Mouse (Mus musculus) midbrain, embryonic 12.5 days (tissue): ENCODE measurements around the gene Nxnl1. TPM values are rescaled to one million over a fixed set of nuclear protein-coding genes. Genes with fewer than 3 reads are reported as not detected.

Experiments
- ATAC-seq: fragments of 200-750 bp; cut with Nextera tagmentation; 2 replicates; pipeline ENCODE4 v1.8.0; 2017; ENCODE audit warnings: low read depth, moderate TSS enrichment, moderate library complexity; ENCODE audit not compliant: low FRiP score
- H3K27ac ChIP-seq: fragments of 300-500 bp; sonication (generic); replicated peaks from 2 replicates; pipeline ENCODE4 v1.5.1; 2016; ENCODE audit warnings: mild to moderate bottlenecking
- H3K27me3 ChIP-seq: fragments of 300-500 bp; sonication (generic); 2 replicates; pipeline ENCODE4 v1.6.1; 2016; ENCODE audit warnings: mild to moderate bottlenecking
- H3K36me3 ChIP-seq: fragments of 300-500 bp; sonication (generic); 2 replicates; pipeline ENCODE4 v1.6.1; 2016
- H3K4me1 ChIP-seq: fragments of 300-500 bp; sonication (generic); 2 replicates; pipeline ENCODE4 v1.6.1; 2016
- H3K4me2 ChIP-seq: fragments of 300-500 bp; sonication (generic); replicated peaks from 2 replicates; pipeline ENCODE4 v1.6.1; 2016; ENCODE audit warnings: mild to moderate bottlenecking, moderate library complexity
- H3K4me3 ChIP-seq: fragments of 300-500 bp; sonication (generic); 2 replicates; pipeline ENCODE4 v1.5.1; 2016; ENCODE audit warnings: mild to moderate bottlenecking
- H3K9ac ChIP-seq: fragments of 300-500 bp; sonication (generic); replicated peaks from 2 replicates; pipeline ENCODE4 v1.6.1; 2016; ENCODE audit warnings: mild to moderate bottlenecking, moderate library complexity
- H3K9me3 ChIP-seq: fragments of 300-500 bp; sonication (generic); 2 replicates; pipeline ENCODE4 v1.6.1; 2016; ENCODE audit warnings: mild to moderate bottlenecking
- WGBS: fragments of 180-500 bp; shearing (Covaris S2); methylation state at CpG from one replicate; pipeline ENCODE4 v1.1.7; 2016; 5-methylcytosine and 5-hydroxymethylcytosine counted together
- polyA plus RNA-seq: library from polyadenylated mRNA; unstranded; fragments of >200 nt; fragmentation: Nextera tagmentation; extraction: Ambion mirVana; gene quantifications from 2 replicates; pipeline ENCODE4 v1.2.1, GENCODE M21; 2016

Nxnl1 gene
- polyA plus RNA-seq, 1 experiment from 2014 or later, result not detected

- Histone ChIP-seq H3K27me3 (peaks cover 25% of the 10 kb centered on the region), H3K4me2 (no peak overlapping the region), H3K4me3 (no peak overlapping the region), H3K9ac (no peak overlapping the region), H3K4me1 (peaks cover 20% of the 10 kb centered on the region), H3K9me3 (no peaks in the 10 kb centered on the region), H3K27ac (no peak overlapping the region), H3K36me3 (0 out of 2 replicates have a peak, but pooled peaks cover 9% of the 10 kb centered on the region)
- WGBS, result 62% methylated on average over 6 of the region's 6 CpGs
- ATAC-seq, result no peak
These were observed 30.0 kb upstream of the Nxnl1 start for GRCm38 (mm10) chr8:71596384-71596783.

- Histone ChIP-seq H3K9ac (no peak overlapping the region), H3K4me2 (no peak overlapping the region), H3K4me3 (peak overlapping the region; percentile 10; the same call in 1 of the 2 replicates), H3K27me3 (peaks cover 20% of the 10 kb centered on the region), H3K27ac (no peak overlapping the region), H3K4me1 (peaks cover 25% of the 10 kb centered on the region), H3K9me3 (no peaks in the 10 kb centered on the region), H3K36me3 (0 out of 2 replicates have a peak, but pooled peaks cover 9% of the 10 kb centered on the region)
- WGBS, result 6% methylated on average over 27 of the region's 27 CpGs
- ATAC-seq, result peak; percentile 29
These were observed 29.5 kb upstream of the Nxnl1 start for GRCm38 (mm10) chr8:71595862-71596261.

GRCm38 (mm10) chr8:71594324-71594722 lies 27.9 kb upstream of the Nxnl1 start:
- Histone ChIP-seq H3K27ac (no peak overlapping the region), H3K9ac (no peak overlapping the region), H3K9me3 (no peaks in the 10 kb centered on the region), H3K4me1 (peaks cover 27% of the 10 kb centered on the region), H3K27me3 (peaks cover 14% of the 10 kb centered on the region), H3K4me3 (no peak overlapping the region), H3K36me3 (no peaks in the 10 kb centered on the region), H3K4me2 (no peak overlapping the region)
- 93% methylated on average over 4 of the region's 4 CpGs for WGBS
- no peak for ATAC-seq

GRCm38 (mm10) chr8:71593556-71594323 lies 27.3 kb upstream of the Nxnl1 start:
- Histone ChIP-seq H3K9ac (peak overlapping the region; percentile 94; the same call in 1 of the 2 replicates), H3K4me3 (no peak overlapping the region), H3K36me3 (no peaks in the 10 kb centered on the region), H3K27me3 (peaks cover 10% of the 10 kb centered on the region), H3K4me1 (peaks cover 27% of the 10 kb centered on the region), H3K27ac (no peak overlapping the region), H3K9me3 (no peaks in the 10 kb centered on the region), H3K4me2 (peak overlapping the region; percentile 89)
- WGBS, result 97% methylated on average over 8 of the region's 8 CpGs
- no peak for ATAC-seq

GRCm38 (mm10) chr8:71592374-71593170 lies 26.2 kb upstream of the Nxnl1 start:
- peak overlapping the region; percentile 88 for H3K4me3 ChIP-seq
- H3K9me3 ChIP-seq, result no peaks in the 10 kb centered on the region
- no peaks in the 10 kb centered on the region for H3K36me3 ChIP-seq
- peak; percentile 71 for ATAC-seq
- peak overlapping the region; percentile 99 for H3K27ac ChIP-seq
- peak overlapping the region; percentile 89 for H3K4me2 ChIP-seq
- H3K27me3 ChIP-seq, result peaks cover 10% of the 10 kb centered on the region
- peaks cover 27% of the 10 kb centered on the region for H3K4me1 ChIP-seq
- 5% methylated on average over 60 of the region's 60 CpGs for WGBS
- peak overlapping the region; percentile 94 for H3K9ac ChIP-seq

GRCm38 (mm10) chr8:71591471-71592373 lies 25.3 kb upstream of the Nxnl1 start, which contains the start of gene Pgls:
Pgls (plus strand) TSS chr8:71592176.
- under 1% methylated on average over 67 of the region's 71 CpGs for WGBS
- Histone ChIP-seq H3K27ac (peak within 1 kb of the TSS; percentile 99), H3K36me3 (no peaks in the 10 kb centered on the region), H3K9ac (peak within 1 kb of the TSS; percentile 94), H3K9me3 (no peaks in the 10 kb centered on the region), H3K4me1 (peaks cover 27% of the 10 kb centered on the region), H3K4me3 (peak within 1 kb of the TSS; percentile 88), H3K4me2 (peak within 1 kb of the TSS; percentile 89), H3K27me3 (peaks cover 10% of the 10 kb centered on the region)
- peak; percentile 89 for ATAC-seq

GRCm38 (mm10) chr8:71591017-71591416 lies 24.6 kb upstream of the Nxnl1 start:
- no peak for ATAC-seq
- H3K36me3 ChIP-seq, result peaks cover 2% of the 10 kb centered on the region; the same call in 1 of the 2 replicates
- peak overlapping the region; percentile 94 for H3K9ac ChIP-seq
- H3K4me1 ChIP-seq, result peaks cover 26% of the 10 kb centered on the region
- 27% methylated on average over 5 of the region's 5 CpGs for WGBS
- peak overlapping the region; percentile 89 for H3K4me2 ChIP-seq
- H3K27me3 ChIP-seq, result peaks cover 10% of the 10 kb centered on the region
- H3K27ac ChIP-seq, result peak overlapping the region; percentile 99; the same call in 1 of the 2 replicates
- H3K9me3 ChIP-seq, result no peaks in the 10 kb centered on the region
- peak overlapping the region; percentile 88 for H3K4me3 ChIP-seq

- ATAC-seq, result no peak
- 71% methylated on average over 3 of the region's 3 CpGs for WGBS
- Histone ChIP-seq H3K27me3 (peaks cover 10% of the 10 kb centered on the region), H3K4me2 (no peak overlapping the region), H3K4me3 (no peak overlapping the region), H3K27ac (no peak overlapping the region), H3K36me3 (peaks cover 24% of the 10 kb centered on the region), H3K9me3 (no peaks in the 10 kb centered on the region), H3K4me1 (peaks cover 20% of the 10 kb centered on the region), H3K9ac (no peak overlapping the region)
These were observed 22.4 kb upstream of the Nxnl1 start for GRCm38 (mm10) chr8:71588762-71589161.

- peaks cover 10% of the 10 kb centered on the region for H3K27me3 ChIP-seq
- H3K9ac ChIP-seq, result no peak overlapping the region
- 72% methylated on average over 2 of the region's 2 CpGs for WGBS
- H3K36me3 ChIP-seq, result peaks cover 24% of the 10 kb centered on the region
- no peak overlapping the region for H3K4me2 ChIP-seq
- no peak overlapping the region for H3K4me3 ChIP-seq
- no peak for ATAC-seq
- H3K4me1 ChIP-seq, result peaks cover 7% of the 10 kb centered on the region; the same call in 1 of the 2 replicates
- no peaks in the 10 kb centered on the region for H3K9me3 ChIP-seq
- H3K27ac ChIP-seq, result no peak overlapping the region
These were observed 20.5 kb upstream of the Nxnl1 start for GRCm38 (mm10) chr8:71586891-71587290.

- Histone ChIP-seq H3K4me1 (0 out of 2 replicates have a peak, but pooled peaks cover 6% of the 10 kb centered on the region), H3K9me3 (no peaks in the 10 kb centered on the region), H3K36me3 (peaks cover 24% of the 10 kb centered on the region), H3K9ac (no peak overlapping the region), H3K27ac (no peak overlapping the region), H3K27me3 (no peaks in the 10 kb centered on the region), H3K4me3 (no peak overlapping the region), H3K4me2 (no peak overlapping the region)
- 29% methylated on average over 9 of the region's 9 CpGs for WGBS
- no peak for ATAC-seq
These were observed 13.8 kb upstream of the Nxnl1 start for GRCm38 (mm10) chr8:71580201-71580600.

GRCm38 (mm10) chr8:71579476-71579875 lies 13.1 kb upstream of the Nxnl1 start:
- ATAC-seq, result no peak
- H3K27me3 ChIP-seq, result no peaks in the 10 kb centered on the region
- H3K27ac ChIP-seq, result no peak overlapping the region
- 86% methylated on average over 14 of the region's 14 CpGs for WGBS
- no peaks in the 10 kb centered on the region for H3K9me3 ChIP-seq
- 0 out of 2 replicates have a peak, but pooled peaks cover 6% of the 10 kb centered on the region for H3K4me1 ChIP-seq
- H3K4me2 ChIP-seq, result no peak overlapping the region
- H3K9ac ChIP-seq, result no peak overlapping the region
- H3K36me3 ChIP-seq, result peaks cover 17% of the 10 kb centered on the region
- no peak overlapping the region for H3K4me3 ChIP-seq
